Mouse (Mus musculus) liver, postnatal 0 days (tissue): ENCODE measurements around the gene Wasf2.
A peak's percentile ranks its signal among the peaks of the same experiment; 100 is the strongest.

Source experiments
- CTCF ChIP-seq: sonication (generic); IDR thresholded peaks from 2 replicates; pipeline ENCODE4 v1.5.1; 2016; ENCODE audit warnings: antibody characterized with exemption, low read depth
- EP300 ChIP-seq: IDR thresholded peaks from 2 replicates; pipeline ENCODE4 v1.6.1; 2016; ENCODE audit warnings: antibody characterized with exemption, low read depth, mild to moderate bottlenecking

GRCm38 (mm10) chr4:133186856-133187255 lies 56.6 kb downstream of the Wasf2 start:
- TF ChIP-seq CTCF (peak; percentile 48), EP300 (no peak)
